In genomic region chr2:101905534-101906378, GRCm38 (mm10) we compare ENCODE assay signal across 8 mouse cellular contexts. TPM values are rescaled to one million over a fixed set of nuclear protein-coding genes. Genes with fewer than 3 reads are reported as not detected.
DNase-seq lines count a peak whose midpoint lies in the region; ATAC-seq and TF ChIP-seq lines count a peak whose summit lies in the region.

No protein-coding gene starts in this region.

- TF ChIP-seq POLR2A in thymus, adult 2 months (IDR thresholded peaks at IDR 0.05; ENCODE audit: control insufficient read depth, extremely low read depth, insufficient read depth, low read length, poor library complexity), result no peak

- peak overlapping the region in 1 of 2 experiments; percentile 40; a peak in 2 of 4 replicates for H3K4me3 ChIP-seq in ES-E14 (ENCODE audit: insufficient read depth in 1 of 2, low read depth in 1 of 2, low read length in 2 of 2, poor library complexity in 1 of 2, severe bottlenecking in 1 of 2)
- H3K4me3 ChIP-seq in lung, embryonic 14.5 days (ENCODE audit: low read depth, low read length), result 0 out of 2 replicates have a peak overlapping the region, but pooled peaks have one; percentile 10
- H3K4me3 ChIP-seq in thymus, adult 2 months (ENCODE audit: control insufficient read depth, insufficient read depth, low read length), result no peak overlapping the region

- DNase-seq in ES-E14 (ENCODE audit: low read depth, low spot score), result peak; percentile 82
- DNase-seq in cerebellum, adult 18-20 months, result peak; percentile 92
- peak; percentile 92 for DNase-seq in forelimb bud, embryonic 11.5 days (ENCODE audit: low read depth, low spot score)
- peak; percentile 67 to 90 for DNase-seq in layer of hippocampus, adult 8-10 months (ENCODE audit: low spot score in 2 of 2)
- peak; percentile 96 for DNase-seq in lung, embryonic 14.5 days
- DNase-seq in ovary, adult 18-20 months (ENCODE audit: low spot score), result peak; percentile 37
- DNase-seq in thymus, adult 2 months, result peak; percentile 83

- no peak overlapping the region for H3K27ac ChIP-seq in ES-E14 (ENCODE audit: insufficient read depth, low read depth, low read length, poor library complexity, severe bottlenecking)
- no peak overlapping the region for H3K27ac ChIP-seq in lung, embryonic 14.5 days (ENCODE audit: low read depth)
- no peak overlapping the region for H3K27ac ChIP-seq in thymus, adult 2 months (ENCODE audit: control insufficient read depth, insufficient read depth, low read length)

- in situ Hi-C loops in ES-E14 (cut with MboI; ENCODE audit: low sequenced_read_pairs in 2 of 2, unreplicated experiment in 2 of 2), result loop anchor here (10.0 to 25.0 kb wide), 2 partner anchors 549 to 557 kb away; partner anchors contain the start of gene Fjx1 (in 2 of the 2)

- peak overlapping the region; percentile 50 for H3K4me2 ChIP-seq in lung, embryonic 14.5 days

- H3K9me3 ChIP-seq in ES-E14 (ENCODE audit: control insufficient read depth, insufficient read depth, low read depth, low read length), result no peaks in the 10 kb centered on the region
- H3K9me3 ChIP-seq in lung, embryonic 14.5 days (ENCODE audit: low read depth, low read length), result no peaks in the 10 kb centered on the region

- no peaks in the 10 kb centered on the region; the same call in 1 of the 2 replicates for H3K36me3 ChIP-seq in ES-E14 (ENCODE audit: control insufficient read depth, insufficient read depth, low read length, poor library complexity, severe bottlenecking)
- H3K36me3 ChIP-seq in lung, embryonic 14.5 days (ENCODE audit: insufficient read depth), result 0 out of 2 replicates have a peak, but pooled peaks cover 9% of the 10 kb centered on the region
- H3K36me3 ChIP-seq in thymus, adult 2 months (ENCODE audit: control insufficient read depth, insufficient read depth, low read length), result no peaks in the 10 kb centered on the region

- H3K4me1 ChIP-seq in ES-E14 (ENCODE audit: control insufficient read depth in 2 of 2, insufficient read depth in 2 of 2, low read length in 2 of 2, poor library complexity in 1 of 2), result no peaks in the 10 kb centered on the region
- no peaks in the 10 kb centered on the region for H3K4me1 ChIP-seq in lung, embryonic 14.5 days (ENCODE audit: insufficient read depth)
- peaks cover 16% of the 10 kb centered on the region for H3K4me1 ChIP-seq in thymus, adult 2 months (replicated peaks; ENCODE audit: control insufficient read depth, insufficient read depth, low read length)

- TF ChIP-seq CTCF in lung, embryonic 14.5 days (IDR thresholded peaks at IDR 0.05; ENCODE audit: low read depth), result peak; percentile 90
- peak; percentile 81; the same call in 1 of the 2 replicates for TF ChIP-seq CTCF in thymus, adult 2 months (IDR thresholded peaks at IDR 0.05; ENCODE audit: borderline replicate concordance, control insufficient read depth, extremely low read depth, insufficient read depth, low read length, poor library complexity)

- H3K27me3 ChIP-seq in lung, embryonic 14.5 days (ENCODE audit: insufficient read depth, low read length), result no peaks in the 10 kb centered on the region
- H3K27me3 ChIP-seq in thymus, adult 2 months (ENCODE audit: control insufficient read depth, insufficient read depth, low read length), result no peaks in the 10 kb centered on the region

- WGBS in lung, embryonic 14.5 days, result 21% methylated on average over 21 of the region's 21 CpGs
- 36% methylated on average over 21 of the region's 21 CpGs for WGBS in thymus, adult 2 months

- H3K9ac ChIP-seq in ES-E14 (ENCODE audit: insufficient read depth, low read depth, low read length, poor library complexity, severe bottlenecking), result peak overlapping the region; percentile 57
- peak overlapping the region; percentile 27; the same call in 1 of the 2 replicates for H3K9ac ChIP-seq in lung, embryonic 14.5 days

- peak; percentile 62 to 76 for ATAC-seq in hematopoietic stem cell, adult 5-6 weeks (replicated peaks in 1 of 2; ENCODE audit: insufficient read depth in 1 of 2, low FRiP score in 2 of 2, low TSS enrichment in 1 of 2, low read depth in 1 of 2, poor library complexity in 2 of 2, severe bottlenecking in 2 of 2)
- ATAC-seq in lung, embryonic 14.5 days (ENCODE audit: insufficient read depth), result peak; percentile 67

TF ChIP-seq in ES-E14, 5 proteins besides CTCF, POLR2A, EP300 and RAD21:
- TF ChIP-seq HCFC1 (IDR thresholded peaks at IDR 0.05; ENCODE audit: borderline replicate concordance, insufficient read depth, low read length), result no peak
- TF ChIP-seq ZC3H11A (IDR thresholded peaks at IDR 0.05; ENCODE audit: borderline replicate concordance, low read depth, low read length), result peak; percentile 90
- TF ChIP-seq MAFK (IDR thresholded peaks at IDR 0.05; ENCODE audit: insufficient read depth, low read depth, low read length), result no peak
- TF ChIP-seq CHD2 (IDR thresholded peaks at IDR 0.05; ENCODE audit: low read depth, low read length), result no peak
- TF ChIP-seq ZNF384 (IDR thresholded peaks at IDR 0.05; ENCODE audit: low read depth, low read length), result no peak

RNA-seq across cellular contexts. Expression of gene Commd9, which starts 19.7 kb away (rescaled TPM):
- 26.9 and 37.2 TPM in 2 replicates for total RNA-seq in ES-E14 (2012; rRNA removed)
- total RNA-seq in hematopoietic stem cell, adult 5-6 weeks (2017), result 22.1 and 29.5 TPM in 2 replicates
- 10 to 100 TPM; 34.3 to 44.6 (median 36.6) TPM for total RNA-seq in layer of hippocampus, adult 8-10 months (2022)
- 56.8 and 60.3 TPM in 2 replicates for polyA plus RNA-seq in lung, embryonic 14.5 days (2014; fragmentation: Nextera tagmentation; extraction: Ambion mirVana)
- 50.4 and 53.2 TPM in 2 replicates for polyA plus RNA-seq in thymus, adult 2 months (2012; rRNA removed)

RNA-seq across cellular contexts. Expression of gene Prr5l, which starts 22.9 kb away (rescaled TPM):
- 3.5 and 4.5 TPM in 2 replicates for total RNA-seq in ES-E14 (2012; rRNA removed)
- 0.69 and 2.2 TPM in 2 replicates for total RNA-seq in hematopoietic stem cell, adult 5-6 weeks (2017)
- total RNA-seq in layer of hippocampus, adult 8-10 months (2022), result 10 to 100 TPM; 11.0 to 14.6 (median 13.2) TPM
- 42.0 and 48.9 TPM in 2 replicates for polyA plus RNA-seq in lung, embryonic 14.5 days (2014; fragmentation: Nextera tagmentation; extraction: Ambion mirVana)
- 9.2 and 10.7 TPM in 2 replicates for polyA plus RNA-seq in thymus, adult 2 months (2012; rRNA removed)

Comparison
In these comparisons a context has a peak if more than half of its experiments do, and no peak if none do; other contexts are left out.
1. DNase-seq: peak in every context shown above with its lines; median percentile 96 in lung, embryonic 14.5 days; 92 in cerebellum, adult 18-20 months; 92 in forelimb bud, embryonic 11.5 days; 83 in thymus, adult 2 months; 82 in ES-E14; 78 in layer of hippocampus, adult 8-10 months; 37 in ovary, adult 18-20 months.